ENCODE assay signal across 9 mouse cellular contexts in the genomic region with DNA sequence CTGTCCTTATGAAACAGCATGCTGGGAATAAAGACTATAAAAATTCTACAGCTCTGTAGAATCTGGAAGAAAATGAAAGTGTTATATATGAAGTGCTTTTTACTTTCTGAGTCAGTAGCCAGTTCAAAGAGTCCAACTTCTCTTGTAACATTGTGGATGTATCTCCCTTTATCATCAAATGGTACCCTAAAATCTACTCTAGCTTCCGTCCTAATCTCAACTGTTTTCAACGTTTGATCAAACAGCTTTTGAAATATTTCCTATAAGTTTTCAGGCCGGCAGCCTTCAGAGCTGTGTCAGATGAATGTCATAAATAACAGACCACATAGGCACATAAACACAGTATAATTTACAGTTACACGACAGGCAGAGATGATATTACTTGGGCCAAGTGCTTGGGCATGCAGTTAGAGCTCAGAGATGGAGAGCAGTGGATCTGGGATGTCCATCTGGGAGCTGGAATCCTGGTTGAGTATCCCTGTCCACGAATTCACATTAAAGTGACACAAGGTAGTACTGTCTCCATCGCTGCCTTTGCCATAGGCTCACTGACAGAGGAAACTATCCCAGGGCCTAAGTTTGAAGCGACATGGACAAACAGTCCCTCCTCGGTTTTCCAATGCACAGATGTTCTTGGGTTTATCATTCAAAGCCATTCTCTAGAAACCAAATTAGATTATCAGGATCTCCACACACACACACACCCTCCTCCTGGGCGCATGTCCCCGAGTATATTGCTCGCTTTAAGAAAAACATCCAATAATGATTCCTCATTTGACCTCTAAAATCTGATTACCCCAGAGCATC. TPM values are rescaled to one million over a fixed set of nuclear protein-coding genes. Genes with fewer than 3 reads are reported as not detected.
DNase-seq lines count a peak whose midpoint lies in the region; ATAC-seq and TF ChIP-seq lines count a peak whose summit lies in the region.
"Had no signal": no experiment of that assay in that cellular context is flagged by ENCODE, and none has a peak within 500 bp of the region (broad histone marks: within the 10 kb centered on the region; RNA-seq: fewer than 3 reads in every experiment).

No protein-coding gene starts in this region.

- H3K27me3 ChIP-seq in heart, embryonic 12.5 days (replicated peaks) = no peaks in the 10 kb centered on the region
- no peaks in the 10 kb centered on the region for H3K27me3 ChIP-seq in forebrain, embryonic 15.5 days
- no peaks in the 10 kb centered on the region for H3K27me3 ChIP-seq in liver, postnatal 0 days (ENCODE audit: insufficient read depth, low read length)

- TF ChIP-seq EP300 in liver, postnatal 0 days (IDR thresholded peaks at IDR 0.05; ENCODE audit: low read depth) = peak; percentile 37; the same call in 1 of the 2 replicates

- no peaks in the 10 kb centered on the region for H3K9me3 ChIP-seq in heart, embryonic 12.5 days (replicated peaks)
- H3K9me3 ChIP-seq in forebrain, embryonic 15.5 days = no peaks in the 10 kb centered on the region
- no peaks in the 10 kb centered on the region for H3K9me3 ChIP-seq in liver, postnatal 0 days (ENCODE audit: low read length)

- H3K4me2 ChIP-seq in heart, embryonic 12.5 days = peak overlapping the region; percentile 72
- peak overlapping the region; percentile 63 for H3K4me2 ChIP-seq in forebrain, embryonic 15.5 days (replicated peaks)
- peak overlapping the region; percentile 79 for H3K4me2 ChIP-seq in liver, postnatal 0 days (ENCODE audit: low read depth, low read length)

- H3K4me1 ChIP-seq in heart, embryonic 12.5 days (replicated peaks) = peaks cover 44% of the 10 kb centered on the region
- H3K4me1 ChIP-seq in forebrain, embryonic 15.5 days = peaks cover 52% of the 10 kb centered on the region
- H3K4me1 ChIP-seq in liver, postnatal 0 days (ENCODE audit: insufficient read depth) = peaks cover 27% of the 10 kb centered on the region

- 72% methylated on average over 11 of the region's 11 CpGs for WGBS in heart, embryonic 12.5 days
- 71% methylated on average over 11 of the region's 11 CpGs for WGBS in forebrain, embryonic 15.5 days
- WGBS in liver, postnatal 0 days (ENCODE audit: insufficient replicate concordance) = 50% methylated on average over 11 of the region's 11 CpGs

- DNase-seq in heart, adult 9 months (ENCODE audit: low spot score in 2 of 2) = no peak
- peak; percentile 48 for DNase-seq in MN1 (ENCODE audit: low spot score)
- no peak for DNase-seq in liver, postnatal 0 days
- no peak for DNase-seq in T-cell, adult 2 months (ENCODE audit: low spot score)
- DNase-seq in layer of hippocampus, postnatal 10 days (ENCODE audit: low spot score in 2 of 2) = no peak
- DNase-seq: kidney, postnatal 10 days had no signal

- no peak overlapping the region for H3K9ac ChIP-seq in heart, embryonic 12.5 days
- H3K9ac ChIP-seq in forebrain, embryonic 15.5 days (replicated peaks) = peak overlapping the region; percentile 78
- H3K9ac ChIP-seq in liver, postnatal 0 days (replicated peaks) = peak overlapping the region; percentile 59; the same call in 1 of the 2 replicates

- H3K4me3 ChIP-seq in heart, embryonic 12.5 days = no peak overlapping the region
- H3K4me3 ChIP-seq in forebrain, embryonic 15.5 days = peak overlapping the region; percentile 69
- H3K4me3 ChIP-seq in liver, postnatal 0 days (ENCODE audit: low read depth, low read length) = 0 out of 2 replicates have a peak overlapping the region, but pooled peaks have one; percentile 73

- TF ChIP-seq CTCF in liver, postnatal 0 days (IDR thresholded peaks at IDR 0.05; ENCODE audit: low read depth) = no peak

- no peaks in the 10 kb centered on the region for H3K36me3 ChIP-seq in heart, embryonic 12.5 days
- no peaks in the 10 kb centered on the region for H3K36me3 ChIP-seq in forebrain, embryonic 15.5 days
- H3K36me3 ChIP-seq in liver, postnatal 0 days (replicated peaks; ENCODE audit: insufficient read depth, low read length) = no peaks in the 10 kb centered on the region

- no peak for ATAC-seq in heart, embryonic 12.5 days (ENCODE audit: insufficient number of reproducible peaks, low FRiP score)
- ATAC-seq in forebrain, embryonic 15.5 days (replicated peaks) = no peak
- no peak for ATAC-seq in liver, postnatal 0 days
- ATAC-seq in erythroblast, adult 5-6 weeks (replicated peaks; ENCODE audit: low FRiP score, poor library complexity, severe bottlenecking) = no peak

- H3K27ac ChIP-seq in heart, embryonic 12.5 days (ENCODE audit: poor library complexity, severe bottlenecking) = no peak overlapping the region
- H3K27ac ChIP-seq in forebrain, embryonic 15.5 days (replicated peaks) = peak overlapping the region; percentile 100
- H3K27ac ChIP-seq in liver, postnatal 0 days (ENCODE audit: low read depth) = no peak overlapping the region

RNA-seq across cellular contexts. Expression of gene Klf7, which starts 4.4 kb away (rescaled TPM):
- 13.5 and 15.0 TPM in 2 replicates for polyA plus RNA-seq in heart, embryonic 12.5 days (2016; fragmentation: Nextera tagmentation; extraction: Ambion mirVana)
- 125 and 126 TPM in 2 replicates for polyA plus RNA-seq in forebrain, embryonic 15.5 days (2015; fragmentation: Nextera tagmentation; extraction: Ambion mirVana)
- polyA plus RNA-seq in liver, postnatal 0 days (2015; fragmentation: Nextera tagmentation; extraction: Ambion mirVana) = 4.8 and 5.4 TPM in 2 replicates
- total RNA-seq in layer of hippocampus, postnatal 10 days (2021) = 10 to 100 TPM; 77.8 to 78.3 TPM
- 6.1 and 7.3 TPM in 2 replicates for total RNA-seq in erythroblast, adult 5-6 weeks (2015; ENCODE audit: low replicate concordance)
- total RNA-seq in erythroblast, adult 5-6 weeks (2017; ENCODE audit: low replicate concordance) = 2.4 and 4.1 TPM in 2 replicates
